Mouse (Mus musculus) intestine, embryonic 16.5 days (tissue): Measurements from ENCODE around the gene Fryl. TPM values are rescaled to one million over a fixed set of nuclear protein-coding genes. Genes with fewer than 3 reads are reported as not detected.
A peak's percentile ranks its signal among the peaks of the same experiment; 100 is the strongest.

Source experiments
- ATAC-seq: fragments of 200-750 bp; cut with Nextera tagmentation; 2 replicates; pipeline ENCODE4 v1.8.0; 2017; ENCODE audit warnings: moderate TSS enrichment, moderate library complexity
- H3K27ac ChIP-seq: fragments of 300-500 bp; sonication (generic); 2 replicates; pipeline ENCODE4 v1.5.1; 2014; ENCODE audit warnings: mild to moderate bottlenecking, low read length
- H3K27me3 ChIP-seq: fragments of 300-500 bp; sonication (generic); replicated peaks from 2 replicates; pipeline ENCODE4 v1.6.1; 2014; ENCODE audit warnings: low read length, control low read depth, mixed read lengths; ENCODE audit not compliant: control insufficient read depth, insufficient read depth
- H3K36me3 ChIP-seq: fragments of 300-500 bp; sonication (generic); 2 replicates; pipeline ENCODE4 v1.6.1; 2014; ENCODE audit warnings: low read length, control low read depth; ENCODE audit not compliant: control insufficient read depth, insufficient read depth
- H3K4me1 ChIP-seq: fragments of 300-500 bp; sonication (generic); 2 replicates; pipeline ENCODE4 v1.6.1; 2014; ENCODE audit warnings: low read length, control low read depth, mixed read lengths; ENCODE audit not compliant: control insufficient read depth, insufficient read depth
- H3K4me2 ChIP-seq: fragments of 300-500 bp; sonication (generic); 2 replicates; pipeline ENCODE4 v1.6.1; 2014; ENCODE audit warnings: low read depth, low read length, control low read depth
- H3K4me3 ChIP-seq: fragments of 300-500 bp; sonication (generic); 2 replicates; pipeline ENCODE4 v1.5.1; 2014; ENCODE audit warnings: mild to moderate bottlenecking, low read length
- H3K9ac ChIP-seq: fragments of 300-500 bp; sonication (generic); 2 replicates; pipeline ENCODE4 v1.6.1; 2014; ENCODE audit warnings: low read depth, low read length
- H3K9me3 ChIP-seq: fragments of 300-500 bp; sonication (generic); 2 replicates; pipeline ENCODE4 v1.6.1; 2016; ENCODE audit warnings: low read length, control low read depth; ENCODE audit not compliant: control insufficient read depth
- WGBS: fragments of 180-500 bp; shearing (Covaris S2); extraction: QIAGEN DNeasy Blood & Tissue Kit; methylation state at CpG from one replicate; pipeline ENCODE4 v1.1.7; 2014; 5-methylcytosine and 5-hydroxymethylcytosine counted together
- polyA plus RNA-seq: library from polyadenylated mRNA; unstranded; fragments of >200 nt; fragmentation: Nextera tagmentation; extraction: Ambion mirVana; gene quantifications from 2 replicates; pipeline ENCODE4 v1.2.1, GENCODE M21; 2015

The Fryl gene
- polyA plus RNA-seq, 1 experiment from 2014 or later, result 22.6 TPM

- Histone ChIP-seq H3K4me1 (peaks cover 6% of the 10 kb centered on the region), H3K9me3 (no peaks in the 10 kb centered on the region), H3K9ac (no peak overlapping the region), H3K36me3 (no peaks in the 10 kb centered on the region), H3K4me2 (no peak overlapping the region), H3K27ac (no peak overlapping the region), H3K4me3 (no peak overlapping the region), H3K27me3 (no peaks in the 10 kb centered on the region)
- 72% methylated on average over 8 of the region's 8 CpGs for WGBS
- ATAC-seq, result no peak
These were observed 50.3 kb downstream of the Fryl start for GRCm38 (mm10) chr5:73205996-73206629.

GRCm38 (mm10) chr5:73205050-73205449 is 51.4 kb downstream of the Fryl start:
- Histone ChIP-seq H3K4me3 (no peak overlapping the region), H3K27me3 (no peaks in the 10 kb centered on the region), H3K9ac (no peak overlapping the region), H3K36me3 (no peaks in the 10 kb centered on the region), H3K9me3 (no peaks in the 10 kb centered on the region), H3K4me1 (peaks cover 13% of the 10 kb centered on the region), H3K4me2 (no peak overlapping the region), H3K27ac (no peak overlapping the region)
- WGBS, result 72% methylated on average over 3 of the region's 3 CpGs
- no peak for ATAC-seq

GRCm38 (mm10) chr5:73202498-73202897 is 53.9 kb downstream of the Fryl start:
- Histone ChIP-seq H3K36me3 (no peaks in the 10 kb centered on the region; the same call in 1 of the 2 replicates), H3K27ac (no peak overlapping the region)

GRCm38 (mm10) chr5:73202077-73202476 is 54.3 kb downstream of the Fryl start:
- Histone ChIP-seq H3K4me2 (no peak overlapping the region), H3K9me3 (peaks cover 4% of the 10 kb centered on the region), H3K4me1 (peaks cover 18% of the 10 kb centered on the region), H3K27me3 (no peaks in the 10 kb centered on the region), H3K27ac (no peak overlapping the region), H3K36me3 (no peaks in the 10 kb centered on the region; the same call in 1 of the 2 replicates), H3K9ac (no peak overlapping the region), H3K4me3 (no peak overlapping the region)
- 70% methylated on average over 8 of the region's 8 CpGs for WGBS
- ATAC-seq, result no peak

More at GRCm38 (mm10) chr5:73202498-73202897, 53.9 kb downstream of the Fryl start:
- Histone ChIP-seq H3K9me3 (peaks cover 4% of the 10 kb centered on the region), H3K4me3 (no peak overlapping the region), H3K4me2 (no peak overlapping the region), H3K9ac (no peak overlapping the region), H3K4me1 (peaks cover 18% of the 10 kb centered on the region), H3K27me3 (no peaks in the 10 kb centered on the region)
- ATAC-seq, result no peak
- 76% methylated on average over 6 of the region's 6 CpGs for WGBS

- Histone ChIP-seq H3K4me1 (peaks cover 15% of the 10 kb centered on the region), H3K36me3 (no peaks in the 10 kb centered on the region; the same call in 1 of the 2 replicates), H3K9ac (no peak overlapping the region), H3K4me2 (no peak overlapping the region; the same call in 1 of the 2 replicates), H3K4me3 (no peak overlapping the region), H3K27me3 (no peaks in the 10 kb centered on the region), H3K9me3 (peaks cover 4% of the 10 kb centered on the region), H3K27ac (no peak overlapping the region; the same call in 1 of the 2 replicates)
- 69% methylated on average over 16 of the region's 16 CpGs for WGBS
- peak; percentile 67 for ATAC-seq
These were observed 55.7 kb downstream of the Fryl start for GRCm38 (mm10) chr5:73200387-73201384.

GRCm38 (mm10) chr5:73199586-73199985 is 56.8 kb downstream of the Fryl start:
- H3K4me2 ChIP-seq, result no peak overlapping the region
- WGBS, result 78% methylated on average over 2 of the region's 2 CpGs

GRCm38 (mm10) chr5:73198690-73199089 is 57.7 kb downstream of the Fryl start:
- no peaks in the 10 kb centered on the region for H3K27me3 ChIP-seq
- peaks cover 19% of the 10 kb centered on the region for H3K4me1 ChIP-seq
- no peaks in the 10 kb centered on the region; the same call in 1 of the 2 replicates for H3K36me3 ChIP-seq
- 95% methylated on average over 5 of the region's 5 CpGs for WGBS
- H3K4me2 ChIP-seq, result no peak overlapping the region
- H3K27ac ChIP-seq, result no peak overlapping the region
- H3K4me3 ChIP-seq, result no peak overlapping the region
- ATAC-seq, result no peak
- H3K9ac ChIP-seq, result no peak overlapping the region
- H3K9me3 ChIP-seq, result peaks cover 4% of the 10 kb centered on the region

More at GRCm38 (mm10) chr5:73199586-73199985, 56.8 kb downstream of the Fryl start:
- no peak for ATAC-seq
- no peaks in the 10 kb centered on the region; the same call in 1 of the 2 replicates for H3K36me3 ChIP-seq
- no peaks in the 10 kb centered on the region for H3K27me3 ChIP-seq
- no peak overlapping the region for H3K9ac ChIP-seq
- H3K9me3 ChIP-seq, result peaks cover 4% of the 10 kb centered on the region
- H3K27ac ChIP-seq, result no peak overlapping the region
- H3K4me1 ChIP-seq, result peaks cover 16% of the 10 kb centered on the region
- H3K4me3 ChIP-seq, result no peak overlapping the region

GRCm38 (mm10) chr5:73197796-73198195 is 58.6 kb downstream of the Fryl start:
- no peak for ATAC-seq
- Histone ChIP-seq H3K27me3 (no peaks in the 10 kb centered on the region), H3K9ac (no peak overlapping the region), H3K4me3 (no peak overlapping the region), H3K9me3 (peaks cover 4% of the 10 kb centered on the region), H3K27ac (no peak overlapping the region), H3K4me1 (peaks cover 27% of the 10 kb centered on the region), H3K36me3 (no peaks in the 10 kb centered on the region; the same call in 1 of the 2 replicates), H3K4me2 (no peak overlapping the region)
- WGBS, result 77% methylated on average over 7 of the region's 7 CpGs

- 95% methylated on average over 14 of the region's 14 CpGs for WGBS
- Histone ChIP-seq H3K27me3 (no peaks in the 10 kb centered on the region), H3K4me3 (no peak overlapping the region), H3K9me3 (peaks cover 4% of the 10 kb centered on the region), H3K4me1 (peaks cover 18% of the 10 kb centered on the region), H3K9ac (no peak overlapping the region), H3K27ac (no peak overlapping the region), H3K36me3 (no peaks in the 10 kb centered on the region; the same call in 1 of the 2 replicates), H3K4me2 (no peak overlapping the region)
- no peak for ATAC-seq
These were observed 61.7 kb downstream of the Fryl start for GRCm38 (mm10) chr5:73194740-73195139.
